19 mouse cellular contexts compared by ENCODE assay signal in genomic region chr5:91849533-91849932, GRCm38 (mm10).
A peak's percentile ranks its signal among the peaks of the same experiment; 100 is the strongest.
DNase-seq lines count a peak whose midpoint lies in the region; ATAC-seq and TF ChIP-seq lines count a peak whose summit lies in the region.
"Had no signal": no experiment of that assay in that cellular context is flagged by ENCODE, and none has a peak within 500 bp of the region (broad histone marks: within the 10 kb centered on the region; RNA-seq: fewer than 3 reads in every experiment).

No protein-coding gene starts in this region.

- no peak overlapping the region for H3K4me2 ChIP-seq in kidney, postnatal 0 days (ENCODE audit: low read length)
- H3K4me2 ChIP-seq in liver, embryonic 13.5 days: peak overlapping the region; percentile 74
- peak overlapping the region; percentile 48; the same call in 1 of the 2 replicates for H3K4me2 ChIP-seq in liver, postnatal 0 days (ENCODE audit: low read depth, low read length)
- H3K4me2 ChIP-seq: embryonic facial prominence, embryonic 12.5 days; forebrain, embryonic 13.5 days; hindbrain, embryonic 13.5 days had no signal

- H3K36me3 ChIP-seq in kidney, postnatal 0 days (ENCODE audit: insufficient read depth, low read length): no peaks in the 10 kb centered on the region
- H3K36me3 ChIP-seq in liver, embryonic 13.5 days: 0 out of 2 replicates have a peak, but pooled peaks cover 2% of the 10 kb centered on the region
- no peaks in the 10 kb centered on the region for H3K36me3 ChIP-seq in liver, postnatal 0 days (replicated peaks; ENCODE audit: insufficient read depth, low read length)
- H3K36me3 ChIP-seq: embryonic facial prominence, embryonic 12.5 days; hindbrain, embryonic 13.5 days had no signal

- H3K27ac ChIP-seq in kidney, postnatal 0 days: no peak overlapping the region
- peak overlapping the region; percentile 91 for H3K27ac ChIP-seq in liver, embryonic 13.5 days
- H3K27ac ChIP-seq in liver, postnatal 0 days (ENCODE audit: low read depth): no peak overlapping the region
- H3K27ac ChIP-seq: embryonic facial prominence, embryonic 12.5 days; forebrain, embryonic 13.5 days; hindbrain, embryonic 13.5 days; hindbrain, postnatal 0 days had no signal

- no peak for TF ChIP-seq EP300 in liver, postnatal 0 days (IDR thresholded peaks at IDR 0.05; ENCODE audit: low read depth)

- H3K27me3 ChIP-seq in kidney, postnatal 0 days (ENCODE audit: insufficient read depth, low read length): no peaks in the 10 kb centered on the region
- no peaks in the 10 kb centered on the region for H3K27me3 ChIP-seq in liver, embryonic 13.5 days
- no peaks in the 10 kb centered on the region for H3K27me3 ChIP-seq in liver, postnatal 0 days (ENCODE audit: insufficient read depth, low read length)
- H3K27me3 ChIP-seq: CH12.LX; embryonic facial prominence, embryonic 12.5 days; forebrain, embryonic 13.5 days; hindbrain, embryonic 13.5 days had no signal

- no peak for ATAC-seq in kidney, postnatal 0 days (replicated peaks; ENCODE audit: low FRiP score, low read depth)
- ATAC-seq in liver, embryonic 13.5 days (ENCODE audit: low read depth): no peak
- no peak for ATAC-seq in liver, postnatal 0 days
- ATAC-seq in monocyte, adult 5-6 weeks (replicated peaks; ENCODE audit: insufficient number of reproducible peaks, low FRiP score, low TSS enrichment, poor library complexity, severe bottlenecking): no peak
- ATAC-seq: forebrain, embryonic 13.5 days; forebrain, postnatal 0 days; hindbrain, postnatal 0 days had no signal

- no peak overlapping the region for H3K9ac ChIP-seq in kidney, postnatal 0 days (ENCODE audit: low read depth, low read length)
- peak overlapping the region; percentile 62 for H3K9ac ChIP-seq in liver, embryonic 13.5 days
- no peak overlapping the region for H3K9ac ChIP-seq in liver, postnatal 0 days (replicated peaks)
- H3K9ac ChIP-seq: embryonic facial prominence, embryonic 12.5 days; forebrain, embryonic 13.5 days; forebrain, postnatal 0 days; hindbrain, embryonic 13.5 days had no signal

- no peak for TF ChIP-seq CTCF in kidney, postnatal 0 days (IDR thresholded peaks at IDR 0.05; ENCODE audit: low read depth)
- TF ChIP-seq CTCF in liver, postnatal 0 days (IDR thresholded peaks at IDR 0.05; ENCODE audit: low read depth): no peak

- 69% methylated on average over 2 of the region's 2 CpGs for WGBS in kidney, postnatal 0 days
- WGBS in liver, embryonic 13.5 days (ENCODE audit: insufficient replicate concordance): 71% methylated on average over 2 of the region's 2 CpGs
- 67% methylated on average over 2 of the region's 2 CpGs for WGBS in liver, postnatal 0 days (ENCODE audit: insufficient replicate concordance)

- no peaks in the 10 kb centered on the region for H3K4me1 ChIP-seq in kidney, postnatal 0 days (replicated peaks; ENCODE audit: insufficient read depth, low read length)
- peaks cover 51% of the 10 kb centered on the region for H3K4me1 ChIP-seq in liver, embryonic 13.5 days (replicated peaks)
- peaks cover 3% of the 10 kb centered on the region; the same call in 1 of the 2 replicates for H3K4me1 ChIP-seq in liver, postnatal 0 days (ENCODE audit: insufficient read depth)
- H3K4me1 ChIP-seq: embryonic facial prominence, embryonic 12.5 days; forebrain, embryonic 13.5 days; hindbrain, embryonic 13.5 days had no signal

- no peak overlapping the region for H3K4me3 ChIP-seq in kidney, postnatal 0 days (replicated peaks; ENCODE audit: low read depth, low read length)
- peak overlapping the region; percentile 60 for H3K4me3 ChIP-seq in liver, embryonic 13.5 days (replicated peaks)
- H3K4me3 ChIP-seq in liver, postnatal 0 days (ENCODE audit: low read depth, low read length): no peak overlapping the region
- H3K4me3 ChIP-seq: embryonic facial prominence, embryonic 12.5 days; forebrain, embryonic 13.5 days; hindbrain, embryonic 13.5 days had no signal

- H3K9me3 ChIP-seq in kidney, postnatal 0 days (replicated peaks; ENCODE audit: low read length): no peaks in the 10 kb centered on the region
- H3K9me3 ChIP-seq in liver, embryonic 13.5 days (replicated peaks): no peaks in the 10 kb centered on the region
- H3K9me3 ChIP-seq in liver, postnatal 0 days (ENCODE audit: low read length): no peaks in the 10 kb centered on the region
- H3K9me3 ChIP-seq: embryonic facial prominence, embryonic 12.5 days; forebrain, embryonic 13.5 days; hindbrain, embryonic 13.5 days had no signal

- peak; percentile 14 for DNase-seq in kidney, postnatal 0 days (ENCODE audit: low spot score)
- no peak for DNase-seq in kidney, postnatal 36 days
- DNase-seq in liver: peak; percentile 20
- DNase-seq in liver, embryonic 13.5 days: no peak
- no peak for DNase-seq in liver, postnatal 0 days
- no peak for DNase-seq in c-Kit-positive CD71-positive TER-119-positive erythroid progenitor cells, embryonic 14.5 days (ENCODE audit: low spot score)
- DNase-seq: adrenal gland, postnatal 10 days; cerebellum, adult 11-12 months; cerebellum, adult 9-10 months; cerebellum, postnatal 25 days; forebrain, postnatal 0 days; gastrocnemius, postnatal 25 days; heart, postnatal 10 days had no signal

Comparison
In these comparisons a context has a peak if more than half of its experiments do, and no peak if none do; other contexts are left out.
1. DNase-seq: peak in kidney, postnatal 0 days (single experiment) and liver (single experiment); none in kidney, postnatal 36 days (0 of 2), liver, embryonic 13.5 days (single experiment), liver, postnatal 0 days (single experiment) and c-Kit-positive CD71-positive TER-119-positive erythroid progenitor cells, embryonic 14.5 days (single experiment).